Mouse (Mus musculus) neural tube, postnatal 0 days (tissue): Measurements from ENCODE around the gene Tagap1. TPM values are rescaled to one million over a fixed set of nuclear protein-coding genes. Genes with fewer than 3 reads are reported as not detected.

ENCODE experiments used
- polyA plus RNA-seq: library from polyadenylated mRNA; unstranded; fragments of >200 nt; fragmentation: Nextera tagmentation; extraction: Ambion mirVana; gene quantifications from 2 replicates; pipeline ENCODE4 v1.2.1, GENCODE M21; 2015

The Tagap1 gene
- polyA plus RNA-seq: 55.2 and 58.4 TPM in 2 replicates

GRCm38 (mm10) chr17:6960776-6961175 lies at the start of gene Tagap1:
Gene Tagap1, minus strand, starts transcription at chr17:6961156.

DNA sequence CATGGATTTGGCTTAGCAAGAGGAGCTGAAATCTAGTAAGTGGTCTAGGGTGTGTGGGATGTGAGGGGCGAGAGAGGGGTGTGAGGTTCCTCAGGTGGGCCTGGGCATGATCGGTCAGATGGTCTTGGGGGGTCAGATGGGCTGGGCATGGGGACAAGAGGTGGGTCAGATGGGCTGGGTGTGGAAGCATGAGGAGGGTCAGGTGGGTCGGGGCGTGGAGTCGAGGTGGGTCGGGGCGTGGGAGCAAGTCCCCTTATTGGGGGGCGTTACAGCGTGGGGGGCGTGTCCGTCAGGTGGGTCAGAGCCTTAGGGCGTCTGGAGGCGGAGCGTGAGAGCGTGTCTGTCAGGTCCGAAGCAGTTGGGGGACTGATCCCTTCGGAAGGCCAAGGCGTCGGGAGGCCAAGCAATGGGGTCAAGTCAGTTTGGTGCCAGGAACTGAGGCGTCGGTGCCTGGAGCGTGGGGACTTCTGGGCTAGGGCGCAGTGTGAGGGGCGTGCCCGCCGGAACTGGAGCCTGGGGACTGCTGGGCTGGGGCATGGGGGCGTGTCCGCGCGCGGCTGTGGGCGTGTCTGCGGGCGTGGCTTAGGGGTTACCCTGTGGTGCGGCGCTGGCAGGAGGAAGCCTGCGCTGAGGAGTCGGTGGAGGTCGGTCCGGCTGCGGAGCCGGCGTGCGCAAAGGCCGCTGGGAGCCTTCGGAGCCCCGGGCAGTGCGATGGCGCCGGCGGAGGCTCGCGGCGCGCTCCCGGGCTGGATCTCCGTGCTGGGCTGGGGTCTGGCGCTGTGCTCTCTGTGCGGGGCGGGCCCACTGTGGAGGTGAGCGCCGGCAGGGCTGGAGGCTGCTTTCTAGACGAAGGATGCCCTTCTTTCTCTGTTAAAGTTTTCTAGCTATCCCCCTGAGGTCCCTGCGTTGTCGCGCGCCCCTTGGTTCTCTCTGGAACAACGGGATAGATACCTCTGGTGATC lies 17.6 kb upstream of the Tagap1 start, which contains the start of gene Gm49721:
Gm49721 (plus strand) TSS at position 618 of the 962 bp plus-strand sequence.

GRCm38 (mm10) chr17:6970334-6970733 lies 9.4 kb upstream of the Tagap1 start, which contains the start of gene Rnaset2b:
Gene Rnaset2b, plus strand, starts transcription at chr17:6970634.

DNA sequence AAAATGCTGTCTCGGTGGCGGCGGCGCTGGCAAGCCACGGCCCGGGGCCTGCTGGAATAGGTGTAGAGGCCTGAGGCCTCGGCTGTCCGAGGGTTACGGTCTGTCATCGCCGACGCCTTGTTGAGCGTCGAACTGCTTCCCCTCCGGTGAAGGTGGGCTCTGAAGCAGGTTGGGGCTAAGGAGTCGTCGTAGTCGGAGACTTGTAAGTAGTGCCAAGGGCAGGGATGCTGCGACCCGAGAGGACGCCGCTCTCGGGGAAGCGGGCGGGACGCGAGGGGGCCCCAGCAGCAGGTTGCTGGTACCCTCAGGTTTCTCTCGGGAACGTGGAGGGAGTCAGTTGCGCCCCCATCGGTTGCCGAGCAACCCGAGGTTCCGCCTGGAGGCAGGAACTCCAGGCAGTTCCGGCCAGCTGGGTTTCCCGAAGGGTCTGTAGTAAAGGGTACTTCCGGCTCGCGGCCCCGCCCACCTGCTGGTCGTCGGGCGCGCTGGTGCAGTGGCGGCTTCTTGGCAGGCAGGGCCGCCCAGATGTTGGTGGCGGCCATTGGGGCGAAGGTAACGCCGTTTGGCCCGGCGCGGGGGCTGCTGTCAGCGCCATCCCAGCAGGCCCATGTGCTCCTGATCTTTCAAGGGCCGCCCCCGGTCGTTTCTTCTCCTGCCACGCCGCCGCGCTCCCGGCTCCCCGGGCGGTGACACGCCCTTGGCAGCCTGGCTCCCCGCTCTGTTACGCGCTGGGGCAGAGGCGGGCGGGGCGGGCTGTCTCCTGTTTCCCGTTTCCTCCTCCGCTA lies 12.8 kb downstream of the Tagap1 start, which contains the start of gene Rsph3b:
Rsph3b (minus strand) TSS at position 699 of the 785 bp plus-strand sequence.

Other genes starting within 250 kb of the Tagap1 start
- gene Ezr, start 178.4 kb downstream of the Tagap1 start, polyA plus RNA-seq: 61.0 and 61.2 TPM in 2 replicates
- 56.8 and 62.4 TPM in 2 replicates for gene Rsph3b, start 12.5 kb downstream of the Tagap1 start, polyA plus RNA-seq
- gene Rnaset2b, start 9.5 kb upstream of the Tagap1 start, polyA plus RNA-seq: 117 and 118 TPM in 2 replicates
- gene Gm49721, start 17.7 kb upstream of the Tagap1 start, polyA plus RNA-seq: 0.48 and 0.66 TPM in 2 replicates
- gene Gm1604a, start 64.4 kb upstream of the Tagap1 start, polyA plus RNA-seq: 0.55 and 0.85 TPM in 2 replicates
- 11.6 and 15.2 TPM in 2 replicates for gene Rps6ka2, start 209.0 kb upstream of the Tagap1 start, polyA plus RNA-seq